Mouse (Mus musculus) embryo, embryonic 10 days (tissue): Measurements from ENCODE around the gene Zp1.

Experiments used
- DNase-seq: peaks from one replicate; pipeline ENCODE4 v3.0.0-alpha.2; 2015; ENCODE audit warnings: low spot score

Zp1 gene

DNA sequence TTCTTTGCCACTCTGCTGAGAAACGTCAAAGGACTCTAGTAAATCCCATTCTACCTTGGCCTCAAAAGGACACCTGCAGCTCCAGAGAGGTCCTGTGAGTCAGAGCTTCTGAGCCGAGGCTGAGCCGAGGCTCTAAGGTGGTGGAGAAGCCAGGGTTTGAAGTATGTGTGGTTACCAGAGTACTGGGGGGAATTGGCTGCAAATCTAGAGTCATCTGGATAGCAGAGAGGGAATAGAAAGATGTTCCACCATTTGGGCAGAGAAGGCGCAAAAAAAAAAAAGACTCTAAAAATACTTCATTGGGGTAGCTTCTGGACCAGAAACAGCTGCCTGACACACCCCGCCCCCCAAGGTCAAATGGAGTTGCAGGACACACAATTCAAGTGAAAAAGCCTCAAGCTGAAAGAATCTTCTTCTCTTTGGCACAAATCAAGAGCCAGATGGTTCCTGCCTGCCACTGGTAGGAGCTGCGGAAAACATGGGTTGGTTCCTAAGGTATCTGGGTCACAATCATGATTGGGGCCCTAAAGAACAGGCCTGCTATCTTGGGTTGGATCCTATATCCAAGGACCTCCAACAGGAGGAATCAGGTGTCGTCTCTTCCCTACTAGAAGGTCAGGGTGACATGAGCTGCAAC lies 42.1 kb downstream of the Zp1 start:
- DNase-seq: no peak

DNA sequence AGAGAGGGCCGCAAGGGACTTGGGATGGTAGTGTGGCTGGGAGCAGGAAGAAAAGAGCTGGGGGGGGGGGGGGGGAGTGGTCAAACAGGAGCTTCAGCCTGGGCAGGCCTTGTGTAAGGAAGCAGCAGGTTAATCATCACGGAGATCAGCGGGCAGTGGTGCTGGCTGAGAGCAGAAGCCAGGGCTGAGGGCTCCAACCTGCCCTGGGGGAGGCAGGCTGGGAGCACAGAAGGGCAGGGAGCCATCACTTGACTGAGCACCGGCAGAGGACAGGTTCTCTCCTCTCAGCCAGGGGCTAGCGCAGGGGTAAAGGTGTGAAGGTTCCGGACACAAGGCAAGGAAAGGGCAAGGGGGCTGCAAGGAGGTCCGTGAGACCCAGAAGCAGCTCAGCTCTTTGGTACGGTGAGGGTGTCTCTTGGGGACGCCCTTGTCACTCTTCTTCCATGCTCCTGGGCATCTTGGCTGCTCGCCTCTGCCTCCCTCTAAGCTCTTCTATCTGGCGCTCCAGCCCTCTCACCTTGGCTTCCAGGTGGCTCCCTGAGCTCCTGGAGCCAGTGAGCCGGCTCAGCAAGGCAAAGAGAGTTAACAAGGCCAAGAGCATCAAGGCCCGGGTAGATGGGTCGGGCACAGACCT lies 49.0 kb downstream of the Zp1 start:
- no peak for DNase-seq

DNA sequence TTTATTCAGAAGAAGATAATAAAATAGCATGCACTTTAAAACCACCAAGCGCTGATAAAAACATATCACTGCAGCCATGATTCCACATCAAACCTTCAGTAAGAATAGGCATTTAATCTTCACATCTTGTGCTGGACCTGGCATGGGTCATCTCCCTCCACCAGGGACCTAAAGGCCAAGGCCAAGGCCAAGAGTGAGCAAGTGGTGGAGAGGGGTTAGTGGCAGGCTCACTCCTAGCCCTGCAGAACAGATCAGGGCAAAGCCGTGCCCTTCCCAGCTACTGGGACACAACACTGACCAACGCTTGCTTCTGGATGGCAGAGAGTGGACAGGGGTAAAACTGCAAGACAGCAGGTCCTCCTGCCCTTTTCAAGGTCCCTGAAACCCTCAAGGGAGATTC lies 49.8 kb downstream of the Zp1 start:
- DNase-seq: no peak

DNA sequence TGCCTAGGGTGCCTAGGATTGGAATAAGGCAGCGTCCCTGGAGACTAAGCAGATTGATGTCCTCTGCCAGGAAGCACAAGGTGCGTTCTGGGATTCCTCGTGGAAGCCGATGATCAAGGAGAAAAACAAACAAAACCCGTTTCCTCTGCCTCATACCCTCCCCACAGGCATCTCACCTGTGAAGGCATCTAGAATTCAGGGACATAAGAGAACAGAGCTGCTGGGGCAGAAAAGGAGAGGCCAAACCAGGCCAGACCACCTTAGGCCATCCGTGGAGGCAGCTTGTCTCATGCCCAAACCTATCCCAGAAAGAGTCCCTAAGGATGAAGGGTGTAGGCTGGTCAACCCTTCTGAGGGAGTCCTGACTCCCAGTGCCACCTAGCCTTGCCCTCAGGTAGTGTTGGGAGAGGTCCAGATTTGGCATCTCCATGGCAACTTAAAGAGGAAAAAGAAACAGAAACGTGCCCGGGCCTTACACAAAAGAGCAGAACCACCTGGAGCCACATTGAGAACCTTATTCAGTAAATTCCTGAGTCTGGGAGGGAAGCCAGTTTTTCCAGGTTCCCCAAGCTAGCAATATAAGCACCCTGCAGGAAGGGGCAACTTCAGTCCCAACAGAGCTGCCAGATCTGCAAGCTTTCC lies 50.4 kb downstream of the Zp1 start, which contains the start of gene Tmem132a:
TSS of gene Tmem132a (minus strand) at position 55 of the 642 bp plus-strand sequence.
- no peak for DNase-seq

DNA sequence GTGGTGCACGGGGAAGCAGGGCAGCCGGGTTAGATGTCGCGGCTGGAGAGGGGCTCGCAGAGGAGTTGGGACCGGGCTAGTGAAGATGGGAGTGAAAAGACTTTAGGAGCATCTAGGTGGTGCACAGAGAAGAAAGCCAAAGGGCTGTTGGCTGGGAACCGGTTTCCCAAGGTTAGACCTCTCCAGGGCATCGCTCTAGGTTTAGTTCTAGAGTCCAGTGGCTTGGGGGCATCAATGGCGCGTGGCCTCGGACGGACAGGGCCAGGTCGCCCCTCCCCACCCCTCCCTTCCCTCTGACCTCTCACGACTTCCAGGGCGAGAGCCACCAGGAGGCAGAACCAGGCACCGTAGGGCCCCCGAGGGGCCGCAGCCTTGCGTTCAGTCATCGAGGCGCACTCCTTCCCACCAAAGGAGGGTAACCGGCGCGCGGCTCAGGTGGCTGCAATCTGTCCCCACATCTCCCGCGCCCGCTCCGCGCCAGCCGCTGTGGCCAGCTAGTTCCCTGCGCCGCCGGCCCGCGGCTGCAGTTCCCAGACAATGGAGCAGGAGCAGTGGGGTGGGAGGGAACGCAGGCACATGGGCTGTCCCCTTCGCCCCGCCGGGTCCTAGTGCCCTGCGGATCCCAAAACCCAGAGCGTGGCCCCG lies 51.1 kb downstream of the Zp1 start:
- peak; percentile 94 for DNase-seq

DNA sequence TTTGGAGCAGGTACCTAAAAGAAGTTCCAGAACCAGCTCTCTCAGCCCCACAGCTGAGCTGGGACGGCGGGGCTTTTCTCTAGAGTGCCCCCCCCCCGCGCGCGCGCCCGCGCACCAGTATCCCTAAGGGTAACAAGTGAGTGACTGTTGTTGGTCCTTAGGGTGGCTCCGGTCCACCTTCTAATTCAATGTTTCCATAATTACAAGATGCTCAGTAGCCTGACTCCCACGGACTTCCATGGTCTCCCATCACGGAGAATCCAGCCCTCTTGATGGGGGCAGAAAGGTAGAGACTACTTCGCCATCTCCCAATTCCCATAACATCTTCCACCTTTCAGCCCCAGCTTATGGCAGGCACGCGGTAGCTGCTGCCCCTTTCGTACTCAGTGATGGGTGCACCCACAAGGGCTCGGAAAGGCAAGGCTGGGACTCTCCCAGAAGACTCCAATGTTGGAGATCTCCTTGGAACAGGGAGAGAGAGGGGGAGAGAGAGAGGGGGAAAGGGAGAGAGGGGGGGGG lies 51.8 kb downstream of the Zp1 start:
- DNase-seq: peak; percentile 19

DNA sequence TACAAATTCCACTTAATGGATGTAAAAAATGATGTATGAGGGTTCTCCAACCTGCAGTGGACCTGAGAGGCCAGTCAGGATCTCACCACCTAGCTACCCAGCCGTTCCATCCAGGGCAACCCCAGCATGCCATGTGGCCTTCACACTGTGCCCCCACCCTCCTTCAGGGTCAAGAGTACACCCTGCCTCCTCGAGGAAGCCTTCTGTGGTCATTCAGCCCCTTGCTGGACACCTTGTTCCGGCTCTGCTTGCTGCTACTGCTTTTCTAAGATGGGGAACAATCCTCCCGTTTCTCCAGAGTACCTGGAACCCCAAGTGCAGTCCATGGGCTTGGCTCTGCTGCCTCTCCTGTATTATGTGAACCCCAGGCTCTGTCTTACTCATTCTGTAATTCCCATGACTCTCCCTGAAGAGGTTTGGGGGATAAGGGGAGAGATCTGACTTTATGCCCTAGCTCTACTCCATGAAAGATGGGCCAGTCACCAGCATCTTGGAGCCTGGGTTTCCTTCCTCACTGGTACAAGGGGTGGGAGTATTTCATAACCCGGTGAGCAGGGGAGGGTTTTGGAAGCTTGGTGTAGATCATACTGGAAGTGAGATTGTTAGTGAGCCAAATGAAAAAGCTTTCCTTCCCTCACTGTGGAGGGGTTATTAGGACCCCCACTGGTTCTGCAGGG lies 52.3 kb downstream of the Zp1 start:
- no peak for DNase-seq

DNA sequence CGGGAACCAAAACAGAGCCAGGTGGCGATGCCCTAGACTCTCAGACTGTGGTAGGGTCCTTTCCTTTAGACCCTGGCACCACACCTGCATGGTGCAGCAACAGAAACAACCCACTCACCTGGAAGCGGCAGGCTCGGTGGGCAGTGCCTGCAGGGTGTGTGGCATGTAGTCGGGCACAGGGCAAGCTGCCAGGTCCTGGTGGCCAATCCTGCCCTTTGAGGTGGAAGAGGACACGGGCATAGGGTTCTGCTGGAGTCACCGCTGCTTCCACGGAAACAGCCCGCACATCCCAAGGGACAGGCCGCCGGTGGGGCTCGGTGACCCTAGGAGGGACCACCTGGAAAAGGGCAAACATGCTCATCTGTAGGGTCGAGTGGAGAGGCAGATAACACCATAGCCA lies 54.1 kb downstream of the Zp1 start:
- DNase-seq: no peak
